Mouse (Mus musculus) megakaryocyte-erythroid progenitor cell, adult 5-6 weeks (primary cell): ENCODE measurements around the gene Gbp7. TPM values are rescaled to one million over a fixed set of nuclear protein-coding genes. Genes with fewer than 3 reads are reported as not detected.
A peak's percentile ranks its signal among the peaks of the same experiment; 100 is the strongest.
"Not testable (repeated sequence)": the region's sequence is repeated elsewhere in the genome, so short reads cannot be mapped to it uniquely, and the experiment has no call there.

Source experiments
- ATAC-seq: replicated peaks from 2 replicates; pipeline ENCODE4 v1.8.0; 2016; ENCODE audit warnings: mild to moderate bottlenecking, inconsistent platforms; ENCODE audit not compliant: severe bottlenecking, poor library complexity, low FRiP score, low TSS enrichment
- total RNA-seq, 2 experiments: library from RNA; stranded (forward) in 1 of 2; stranded (reverse) in 1 of 2; fragments of 200-1000, 215-1000 nt in 1 of 2; fragments of >200 nt in 1 of 2; fragmentation: Nextera tagmentation in 1 of 2; gene quantifications; 2 replicates each; pipeline ENCODE4 v1.2.3; 2014 to 2017

The Gbp7 gene
- total RNA-seq (2014; fragmentation: Nextera tagmentation) (16.7 and 20.7 TPM in 2 replicates), total RNA-seq (2017) (30.8 and 39.6 TPM in 2 replicates)

- ATAC-seq = peak; percentile 82
These were observed at the start of gene Gbp7 for GRCm38 (mm10) chr3:142530087-142530953. Gene Gbp7 (plus strand): TSS chr3:142530342.

GRCm38 (mm10) chr3:142490465-142490864 lies 39.7 kb upstream of the Gbp7 start:
- ATAC-seq = peak; percentile 87

- peak; percentile 74 for ATAC-seq
These were observed 36.5 kb upstream of the Gbp7 start, which contains the start of gene Gbp5 for GRCm38 (mm10) chr3:142493536-142494061. Gene Gbp5 (plus strand): TSS chr3:142493978.

GRCm38 (mm10) chr3:142495146-142495655 lies 34.9 kb upstream of the Gbp7 start:
- no peak for ATAC-seq

GRCm38 (mm10) chr3:142496113-142497101 lies 33.7 kb upstream of the Gbp7 start:
- peak; percentile 18 for ATAC-seq

GRCm38 (mm10) chr3:142497123-142497841 lies 32.9 kb upstream of the Gbp7 start:
- peak; percentile 48; the same call in 1 of the 2 replicates for ATAC-seq

- ATAC-seq = no peak
These were observed 31.2 kb upstream of the Gbp7 start for GRCm38 (mm10) chr3:142498941-142499340.

GRCm38 (mm10) chr3:142528116-142528515 lies 2.0 kb upstream of the Gbp7 start:
- ATAC-seq = no peak

- peak; percentile 38 for ATAC-seq
These were observed 545 bp upstream of the Gbp7 start for GRCm38 (mm10) chr3:142529597-142529996.

- ATAC-seq = peak; percentile 71
These were observed 1.5 kb downstream of the Gbp7 start for GRCm38 (mm10) chr3:142531595-142531994.

GRCm38 (mm10) chr3:142533185-142533584 lies 3.0 kb downstream of the Gbp7 start:
- no peak for ATAC-seq

GRCm38 (mm10) chr3:142535667-142536066 lies 5.5 kb downstream of the Gbp7 start:
- no peak for ATAC-seq

GRCm38 (mm10) chr3:142541391-142541790 lies 11.2 kb downstream of the Gbp7 start:
- ATAC-seq = no peak

- not testable (repeated sequence) for ATAC-seq
These were observed 12.6 kb downstream of the Gbp7 start for GRCm38 (mm10) chr3:142542776-142543175.

- ATAC-seq = peak; percentile 71
These were observed 16.5 kb downstream of the Gbp7 start for GRCm38 (mm10) chr3:142546690-142547089.

- ATAC-seq = no peak
These were observed 20.0 kb downstream of the Gbp7 start for GRCm38 (mm10) chr3:142550052-142550676.

GRCm38 (mm10) chr3:142554601-142555000 lies 24.5 kb downstream of the Gbp7 start:
- no peak for ATAC-seq

GRCm38 (mm10) chr3:142555623-142556022 lies 25.5 kb downstream of the Gbp7 start:
- no peak for ATAC-seq
